Mouse (Mus musculus) myocyte (in vitro differentiated cells): ENCODE results near the gene Rps6kl1. TPM values are rescaled to one million over a fixed set of nuclear protein-coding genes. Genes with fewer than 3 reads are reported as not detected.

Experiments
- H3K27me3 ChIP-seq: one replicate; pipeline ENCODE4 v1.6.1; 2011; ENCODE audit not compliant: control insufficient read depth, insufficient read depth, insufficient read length
- H3K36me3 ChIP-seq: one replicate; pipeline ENCODE4 v1.6.1; 2011; ENCODE audit not compliant: control insufficient read depth, insufficient read depth
- H3K4me2 ChIP-seq: one replicate; pipeline ENCODE4 v1.6.1; 2011; ENCODE audit warnings: low read depth, control low read depth
- H3K4me3 ChIP-seq: one replicate; pipeline ENCODE4 v1.5.1; 2011; ENCODE audit warnings: mild to moderate bottlenecking, control low read depth, moderate library complexity
- H3K79me2 ChIP-seq: one replicate; pipeline ENCODE4 v1.6.1; 2011; ENCODE audit not compliant: control insufficient read depth, insufficient read depth
- H3ac ChIP-seq: one replicate; pipeline ENCODE4 v1.6.1; 2011; ENCODE audit not compliant: control insufficient read depth, insufficient read length
- CEBPB ChIP-seq: IDR thresholded peaks from 2 replicates; pipeline ENCODE4 v1.6.1; 2011; ENCODE audit warnings: mild to moderate bottlenecking, moderate library complexity; ENCODE audit not compliant: poor library complexity, insufficient read depth, severe bottlenecking
- E2F4 ChIP-seq: IDR thresholded peaks from one replicate; pipeline ENCODE4 v1.6.1; 2011; ENCODE audit warnings: mild to moderate bottlenecking, control low read depth, moderate library complexity; ENCODE audit not compliant: insufficient read depth
- MAX ChIP-seq: IDR thresholded peaks from one replicate; pipeline ENCODE4 v1.6.1; 2011; ENCODE audit warnings: low read depth, mild to moderate bottlenecking, control low read depth
- MYOD1 ChIP-seq, 3 experiments: IDR thresholded peaks; one replicate each; pipeline ENCODE4 v1.6.1; 2011; ENCODE audit warnings: control low read depth in 2 of 3, low read depth in 2 of 3, mild to moderate bottlenecking in 2 of 3, moderate library complexity in 1 of 3; ENCODE audit not compliant: insufficient read length in 2 of 3, control insufficient read depth in 1 of 3
- MYOG ChIP-seq, 3 experiments: IDR thresholded peaks; one replicate each; pipeline ENCODE4 v1.6.1; 2011; ENCODE audit warnings: control low read depth in 2 of 3, low read depth in 2 of 3, mild to moderate bottlenecking in 2 of 3; ENCODE audit not compliant: insufficient read length in 2 of 3, control insufficient read depth in 1 of 3, insufficient read depth in 1 of 3
- POLR2A ChIP-seq: IDR thresholded peaks from one replicate; pipeline ENCODE4 v1.6.1; 2011; ENCODE audit warnings: low read depth, mild to moderate bottlenecking, control low read depth, moderate library complexity; ENCODE audit not compliant: insufficient read length
- POLR2AphosphoS2 ChIP-seq: IDR thresholded peaks from one replicate; pipeline ENCODE4 v1.6.1; 2011; ENCODE audit warnings: low read depth, control low read depth; ENCODE audit not compliant: insufficient read length
- REST ChIP-seq: IDR thresholded peaks from one replicate; pipeline ENCODE4 v1.6.1; 2011; ENCODE audit warnings: mild to moderate bottlenecking, control low read depth, moderate library complexity; ENCODE audit not compliant: insufficient read depth, insufficient read length
- SRF ChIP-seq: IDR thresholded peaks from one replicate; pipeline ENCODE4 v1.6.1; 2011; ENCODE audit warnings: low read depth; ENCODE audit not compliant: control insufficient read depth, insufficient read length
- TCF12 ChIP-seq: IDR thresholded peaks from one replicate; pipeline ENCODE4 v1.6.1; 2011; ENCODE audit warnings: mild to moderate bottlenecking, control low read depth; ENCODE audit not compliant: poor library complexity, insufficient read depth, severe bottlenecking
- TCF3 ChIP-seq: IDR thresholded peaks from one replicate; pipeline ENCODE4 v1.6.1; 2011; ENCODE audit warnings: low read depth, control low read depth; ENCODE audit not compliant: insufficient read length
- USF1 ChIP-seq: IDR thresholded peaks from one replicate; pipeline ENCODE4 v1.6.1; 2011; ENCODE audit warnings: low read depth, mild to moderate bottlenecking, control low read depth, moderate library complexity
- polyA plus RNA-seq: library from polyadenylated mRNA; unstranded; fragments of >200 nt; fragmentation: generic; extraction: Trizol; gene quantifications from one replicate; pipeline ENCODE4 v1.2.1, GENCODE M21; 2012; ENCODE audit warnings: missing spikeins

The Rps6kl1 gene
- polyA plus RNA-seq, 1 experiment: 0.53 TPM

GRCm38 (mm10) chr12:85170284-85170947, 19.4 kb upstream of the Rps6kl1 start:
- no peak overlapping the region for H3ac ChIP-seq
- TF ChIP-seq POLR2AphosphoS2: peak; percentile 41
- no peak for TF ChIP-seq MYOD1 (IDR thresholded peaks at IDR 0.05; ENCODE audit: control insufficient read depth in 1 of 3, insufficient read length in 2 of 3, low read depth in 2 of 3)
- TF ChIP-seq POLR2A: peak; percentile 28
- no peak overlapping the region for H3K4me2 ChIP-seq
- H3K36me3 ChIP-seq: peaks cover 11% of the 10 kb centered on the region
- peaks cover 14% of the 10 kb centered on the region for H3K79me2 ChIP-seq
- no peaks in the 10 kb centered on the region for H3K27me3 ChIP-seq
- H3K4me3 ChIP-seq: no peak overlapping the region

DNA sequence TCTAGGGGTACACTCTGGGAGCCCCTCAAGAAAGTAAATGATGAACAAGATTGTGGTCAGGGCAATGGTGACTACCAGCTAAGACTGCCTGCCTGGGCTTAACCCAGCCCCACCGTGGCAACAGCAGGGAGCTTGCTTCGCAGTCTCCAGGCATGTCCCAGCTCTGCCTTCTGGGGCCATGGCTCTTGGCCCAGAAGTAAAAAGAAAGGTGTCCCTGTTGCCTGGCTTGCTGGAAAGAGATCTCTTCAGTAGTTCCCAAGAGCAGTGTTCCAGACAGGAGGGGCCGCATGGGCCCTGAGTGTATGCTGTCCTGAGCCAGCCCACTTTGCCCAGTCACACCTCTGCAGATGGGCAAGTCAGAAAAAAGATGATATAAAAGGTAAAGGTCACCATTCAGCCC, 18.8 kb upstream of the Rps6kl1 start:
- TF ChIP-seq MYOD1 (IDR thresholded peaks at IDR 0.05; ENCODE audit: control insufficient read depth in 1 of 3, insufficient read length in 2 of 3, low read depth in 2 of 3) (no peak), POLR2A (no peak), MYOG (IDR thresholded peaks at IDR 0.05; ENCODE audit: control insufficient read depth in 1 of 3, insufficient read depth in 1 of 3, insufficient read length in 2 of 3, low read depth in 2 of 3) (no peak), POLR2AphosphoS2 (no peak), REST (no peak), E2F4 (no peak), CEBPB (no peak), SRF (no peak), TCF3 (no peak), TCF12 (no peak), MAX (no peak)
- H3K4me3 ChIP-seq: no peak overlapping the region
- no peak overlapping the region for H3K4me2 ChIP-seq

DNA sequence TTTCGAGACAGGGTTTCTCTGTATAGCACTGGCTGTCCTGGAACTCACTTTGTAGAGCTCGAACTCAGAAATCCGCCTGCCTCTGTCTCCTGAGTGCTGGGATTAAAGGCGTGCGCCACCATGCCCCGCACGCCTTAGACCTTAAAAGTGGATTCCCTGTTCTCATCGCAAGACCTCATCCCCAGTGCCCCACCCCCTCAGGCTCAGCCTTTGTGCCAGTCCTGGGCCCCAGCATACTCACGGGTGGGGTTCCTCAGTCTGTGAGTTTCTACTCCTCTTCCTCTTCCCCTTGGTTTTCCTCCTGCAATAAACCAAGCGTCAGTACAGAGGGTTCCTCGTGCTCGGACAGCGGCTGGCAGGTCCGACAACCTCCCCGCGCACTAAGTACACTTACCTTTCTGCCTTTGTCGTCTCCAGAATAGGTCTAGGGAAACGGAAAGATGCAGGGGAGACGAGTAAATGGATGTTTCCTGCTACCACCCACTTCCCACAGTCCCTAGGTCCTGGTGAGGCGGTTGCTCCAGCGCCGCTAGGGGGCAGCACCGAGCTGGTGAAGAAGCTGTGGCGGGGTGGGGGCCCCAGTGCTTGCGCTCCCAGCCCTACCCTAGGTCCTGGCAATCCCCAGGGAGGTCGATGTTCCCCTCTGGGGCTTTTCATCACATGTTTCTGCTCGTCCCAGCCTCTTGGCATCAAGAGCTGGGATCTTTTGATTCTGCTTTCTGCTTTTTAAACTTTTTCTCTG, 18.2 kb upstream of the Rps6kl1 start:
- H3K36me3 ChIP-seq: peaks cover 11% of the 10 kb centered on the region
- H3K4me3 ChIP-seq: no peak overlapping the region
- no peaks in the 10 kb centered on the region for H3K27me3 ChIP-seq
- H3K79me2 ChIP-seq: peaks cover 3% of the 10 kb centered on the region
- no peak overlapping the region for H3K4me2 ChIP-seq
- TF ChIP-seq MYOD1 (IDR thresholded peaks at IDR 0.05; ENCODE audit: control insufficient read depth in 1 of 3, insufficient read length in 2 of 3, low read depth in 2 of 3) (no peak), USF1 (no peak), E2F4 (no peak), MYOG (IDR thresholded peaks at IDR 0.05; ENCODE audit: control insufficient read depth in 1 of 3, insufficient read depth in 1 of 3, insufficient read length in 2 of 3, low read depth in 2 of 3) (no peak), SRF (no peak), MAX (no peak), CEBPB (no peak), REST (no peak), TCF12 (no peak), TCF3 (no peak), POLR2A (no peak), POLR2AphosphoS2 (no peak)
- H3ac ChIP-seq: no peak overlapping the region

More for the DNA sequence above, 18.8 kb upstream of the Rps6kl1 start:
- Histone ChIP-seq H3K36me3 (peaks cover 11% of the 10 kb centered on the region), H3K79me2 (peaks cover 9% of the 10 kb centered on the region), H3K27me3 (no peaks in the 10 kb centered on the region), H3ac (no peak overlapping the region)

- TF ChIP-seq REST (no peak), CEBPB (no peak), MAX (no peak), POLR2A (no peak), MYOD1 (IDR thresholded peaks at IDR 0.05; ENCODE audit: control insufficient read depth in 1 of 3, insufficient read length in 2 of 3, low read depth in 2 of 3) (no peak), TCF12 (no peak), E2F4 (no peak), SRF (no peak), TCF3 (no peak), USF1 (no peak)
- H3K4me2 ChIP-seq: no peak overlapping the region
- H3K79me2 ChIP-seq: no peaks in the 10 kb centered on the region
- no peak overlapping the region for H3K4me3 ChIP-seq
- H3K36me3 ChIP-seq: peaks cover 11% of the 10 kb centered on the region
- H3ac ChIP-seq: no peak overlapping the region
- no peaks in the 10 kb centered on the region for H3K27me3 ChIP-seq
These were observed 15.6 kb upstream of the Rps6kl1 start for GRCm38 (mm10) chr12:85166631-85167030.

DNA sequence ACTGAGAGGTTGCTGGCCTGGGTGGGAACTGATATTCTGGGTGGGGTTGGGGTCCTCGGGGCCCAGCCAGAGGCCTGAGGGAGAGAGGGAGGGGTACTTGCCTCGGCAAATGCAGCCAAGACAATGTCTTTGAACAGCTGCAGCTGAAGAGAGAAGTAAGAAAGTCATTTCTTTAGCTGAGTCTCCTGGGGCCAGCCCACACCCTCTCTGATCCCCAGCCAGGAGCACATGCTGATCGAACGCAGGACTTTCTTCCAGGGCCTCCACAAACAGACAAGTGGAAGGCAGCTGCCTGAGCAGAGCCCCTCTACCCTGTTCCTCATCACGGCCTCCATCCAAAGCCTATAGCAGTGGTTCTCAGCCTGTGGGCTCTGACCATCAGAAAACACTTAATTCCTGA, 13.9 kb upstream of the Rps6kl1 start:
- no peaks in the 10 kb centered on the region for H3K27me3 ChIP-seq
- TF ChIP-seq MAX (no peak), POLR2A (no peak), CEBPB (no peak), TCF3 (no peak), REST (no peak), TCF12 (no peak), E2F4 (no peak), POLR2AphosphoS2 (no peak), USF1 (no peak), MYOD1 (IDR thresholded peaks at IDR 0.05; ENCODE audit: control insufficient read depth in 1 of 3, insufficient read length in 2 of 3, low read depth in 2 of 3) (no peak), MYOG (IDR thresholded peaks at IDR 0.05; ENCODE audit: control insufficient read depth in 1 of 3, insufficient read depth in 1 of 3, insufficient read length in 2 of 3, low read depth in 2 of 3) (no peak), SRF (no peak)
- no peaks in the 10 kb centered on the region for H3K79me2 ChIP-seq
- no peak overlapping the region for H3ac ChIP-seq
- no peak overlapping the region for H3K4me3 ChIP-seq
- no peak overlapping the region for H3K4me2 ChIP-seq
- peaks cover 11% of the 10 kb centered on the region for H3K36me3 ChIP-seq
